Mouse (Mus musculus): ENCODE results near the gene Coro2a.
"Not testable (repeated sequence)": the region's sequence is repeated elsewhere in the genome, so short reads cannot be mapped to it uniquely, and the experiment has no call there.

The Coro2a gene

GRCm38 (mm10) chr4:46614641-46615040 lies 12.6 kb upstream of the Coro2a start:
- DNase-seq (ENCODE audit: low spot score in 2 of 2), result no peak

GRCm38 (mm10) chr4:46613618-46614017 lies 11.6 kb upstream of the Coro2a start:
- no peak for DNase-seq (ENCODE audit: low spot score in 2 of 2)

- peak; percentile 80 to 83 for DNase-seq (ENCODE audit: low spot score in 2 of 2)
Observed at GRCm38 (mm10) chr4:46611181-46611580, 9.2 kb upstream of the Coro2a start.

GRCm38 (mm10) chr4:46607601-46608000 lies 5.6 kb upstream of the Coro2a start:
- DNase-seq (ENCODE audit: low spot score in 2 of 2), result no peak

GRCm38 (mm10) chr4:46605451-46605850 lies 3.4 kb upstream of the Coro2a start:
- DNase-seq (ENCODE audit: low spot score in 2 of 2), result no peak

- no peak for DNase-seq (ENCODE audit: low spot score in 2 of 2)
Observed at GRCm38 (mm10) chr4:46602704-46603103, 702 bp upstream of the Coro2a start.

GRCm38 (mm10) chr4:46601258-46601843 lies 651 bp downstream of the Coro2a start:
- DNase-seq (ENCODE audit: low spot score in 2 of 2), result peak in 1 of 2 experiments; percentile 39

- no peak for DNase-seq (ENCODE audit: low spot score in 2 of 2)
Observed at GRCm38 (mm10) chr4:46600473-46601257, 1.3 kb downstream of the Coro2a start.

- DNase-seq (ENCODE audit: low spot score in 2 of 2), result not testable (repeated sequence)
Observed at GRCm38 (mm10) chr4:46599609-46600008, 2.4 kb downstream of the Coro2a start.

- no peak for DNase-seq (ENCODE audit: low spot score in 2 of 2)
Observed at GRCm38 (mm10) chr4:46598981-46599380, 3.0 kb downstream of the Coro2a start.

- DNase-seq (ENCODE audit: low spot score in 2 of 2), result no peak
Observed at GRCm38 (mm10) chr4:46598111-46598510, 3.9 kb downstream of the Coro2a start.

- DNase-seq (ENCODE audit: low spot score in 2 of 2), result no peak
Observed at GRCm38 (mm10) chr4:46597286-46597961, 4.6 kb downstream of the Coro2a start.

GRCm38 (mm10) chr4:46596398-46596797 lies 5.6 kb downstream of the Coro2a start:
- DNase-seq (ENCODE audit: low spot score in 2 of 2), result no peak

- no peak for DNase-seq (ENCODE audit: low spot score in 2 of 2)
Observed at GRCm38 (mm10) chr4:46594131-46594530, 7.9 kb downstream of the Coro2a start.

- DNase-seq (ENCODE audit: low spot score in 2 of 2), result no peak
Observed at GRCm38 (mm10) chr4:46593472-46593871, 8.5 kb downstream of the Coro2a start.

- DNase-seq (ENCODE audit: low spot score in 2 of 2), result no peak
Observed at GRCm38 (mm10) chr4:46591833-46592520, 10.0 kb downstream of the Coro2a start.

GRCm38 (mm10) chr4:46590810-46591209 lies 11.2 kb downstream of the Coro2a start:
- DNase-seq (ENCODE audit: low spot score in 2 of 2), result no peak

- no peak for DNase-seq (ENCODE audit: low spot score in 2 of 2)
Observed at GRCm38 (mm10) chr4:46589946-46590684, 11.9 kb downstream of the Coro2a start.

- DNase-seq (ENCODE audit: low spot score in 2 of 2), result no peak
Observed at GRCm38 (mm10) chr4:46589151-46589550, 12.9 kb downstream of the Coro2a start.

- DNase-seq (ENCODE audit: low spot score in 2 of 2), result no peak
Observed at GRCm38 (mm10) chr4:46586473-46586872, 15.5 kb downstream of the Coro2a start.

- no peak for DNase-seq (ENCODE audit: low spot score in 2 of 2)
Observed at GRCm38 (mm10) chr4:46585811-46586190, 16.2 kb downstream of the Coro2a start.

Data from right cerebral cortex, postnatal 36 days (tissue).